Mouse (Mus musculus) brain, embryonic 14.5 days (tissue): Measurements from ENCODE around the gene Psmb8. TPM values are rescaled to one million over a fixed set of nuclear protein-coding genes. Genes with fewer than 3 reads are reported as not detected.

Experiments
- DNase-seq: peaks from one replicate; pipeline ENCODE4 v3.0.0-alpha.2; 2011; ENCODE audit warnings: low read depth
- CTCF ChIP-seq: fragments of 200-500 bp; IDR thresholded peaks from 2 replicates; pipeline ENCODE4 v1.5.1; 2012; ENCODE audit warnings: inconsistent platforms, mild to moderate bottlenecking, moderate library complexity, borderline replicate concordance; ENCODE audit not compliant: insufficient read depth, insufficient read length; ENCODE audit errors: extremely low read depth
- POLR2A ChIP-seq: fragments of 200-500 bp; IDR thresholded peaks from 2 replicates; pipeline ENCODE4 v1.6.1; 2012; ENCODE audit warnings: mild to moderate bottlenecking, inconsistent platforms, borderline replicate concordance; ENCODE audit not compliant: poor library complexity, insufficient read depth, insufficient read length, severe bottlenecking; ENCODE audit errors: extremely low read depth
- polyA plus RNA-seq: library from polyadenylated mRNA; depleted of rRNA; stranded (reverse); fragments of >200 nt; gene quantifications from 2 replicates; pipeline ENCODE4 v1.2.3, GENCODE M21; 2012

Gene Psmb8
- polyA plus RNA-seq, 1 experiment: 2.0 TPM

DNA sequence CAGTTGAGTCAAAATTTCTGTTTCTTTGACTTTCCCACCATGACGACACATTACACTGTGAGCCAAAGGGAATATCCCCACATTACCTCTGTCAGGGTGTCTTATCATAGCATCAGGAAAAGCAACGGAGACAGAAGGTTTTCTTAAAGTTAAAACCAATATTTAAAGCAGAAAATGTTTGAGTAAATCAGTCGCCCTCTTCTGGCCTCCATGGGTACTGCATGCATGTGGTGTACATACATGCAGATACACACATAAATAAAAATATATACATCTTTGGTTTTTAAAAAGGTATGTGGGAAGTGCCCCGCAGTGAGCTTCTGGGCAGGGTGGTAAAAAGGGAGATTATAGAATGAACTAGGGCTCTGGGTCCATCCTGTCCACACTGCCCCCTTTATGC, 20.3 kb upstream of the Psmb8 start:
- TF ChIP-seq CTCF: peak; percentile 24; the same call in 1 of the 2 replicates
- no peak for TF ChIP-seq POLR2A
- no peak for DNase-seq

DNA sequence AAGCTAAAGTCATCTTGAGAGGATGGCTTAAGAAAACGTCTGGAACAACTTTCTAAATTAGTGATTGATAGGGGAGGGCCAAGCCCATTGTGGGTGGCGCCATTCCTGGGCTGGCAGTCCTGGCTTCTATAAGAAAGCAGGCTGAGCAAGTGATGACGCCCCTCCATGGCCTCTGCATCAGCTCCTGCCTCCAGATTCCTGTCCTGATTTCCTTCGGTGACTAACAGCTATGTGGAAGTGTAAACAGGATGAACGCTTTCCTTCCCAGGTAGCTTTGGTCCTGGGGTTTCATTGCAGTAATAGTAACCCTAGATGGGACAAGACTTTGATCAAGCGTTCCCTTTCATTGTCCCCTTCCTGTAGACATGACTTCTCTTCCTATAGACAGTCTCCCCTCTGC, 18.5 kb upstream of the Psmb8 start:
- TF ChIP-seq CTCF: no peak
- no peak for TF ChIP-seq POLR2A
- no peak for DNase-seq

DNA sequence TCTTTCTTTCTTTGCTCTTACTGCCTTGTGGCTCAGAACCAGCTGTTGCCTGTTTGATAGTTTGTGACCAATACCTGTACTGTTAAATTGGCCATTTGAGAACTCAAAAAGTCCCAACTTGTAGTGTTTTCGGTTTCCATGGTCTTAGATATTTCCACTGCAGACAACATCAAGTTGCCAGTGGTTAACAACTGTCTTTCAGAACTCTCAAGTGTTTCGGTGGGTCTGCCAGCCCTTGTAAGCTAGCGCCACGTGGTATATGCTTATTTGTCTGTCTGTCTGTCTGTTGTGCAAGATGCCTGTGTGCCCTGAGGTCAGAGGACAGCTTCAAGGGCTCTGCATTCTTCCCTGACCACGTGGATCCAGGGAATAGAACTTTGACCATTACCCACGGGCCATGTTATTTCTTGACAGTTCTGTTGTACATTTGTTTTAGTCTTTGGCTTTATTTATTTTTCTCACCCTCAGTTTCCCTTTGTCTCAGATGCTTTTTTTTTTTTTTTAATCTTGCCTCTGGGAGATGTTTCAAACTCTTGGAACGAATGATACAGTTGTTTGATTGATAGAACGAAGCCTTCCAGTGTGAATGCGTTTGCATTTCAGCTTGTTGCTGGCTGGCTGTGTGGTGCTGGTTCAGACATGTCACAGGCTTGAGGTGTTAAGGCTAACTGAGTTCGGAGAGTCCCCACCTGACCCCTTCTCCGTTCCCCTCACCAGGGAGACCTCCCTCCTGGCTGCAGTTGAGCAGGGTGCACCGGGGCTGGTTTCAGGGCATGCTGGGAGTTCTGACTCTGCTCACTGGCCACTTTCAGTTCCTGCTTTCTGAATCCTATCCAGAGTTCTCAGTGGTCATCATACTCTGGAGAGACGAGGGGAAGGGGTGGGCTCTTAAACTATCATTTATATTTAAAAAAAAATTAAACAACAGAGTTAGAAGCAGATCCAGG, 17.3 kb upstream of the Psmb8 start:
- DNase-seq: no peak
- no peak for TF ChIP-seq POLR2A
- TF ChIP-seq CTCF: no peak

DNA sequence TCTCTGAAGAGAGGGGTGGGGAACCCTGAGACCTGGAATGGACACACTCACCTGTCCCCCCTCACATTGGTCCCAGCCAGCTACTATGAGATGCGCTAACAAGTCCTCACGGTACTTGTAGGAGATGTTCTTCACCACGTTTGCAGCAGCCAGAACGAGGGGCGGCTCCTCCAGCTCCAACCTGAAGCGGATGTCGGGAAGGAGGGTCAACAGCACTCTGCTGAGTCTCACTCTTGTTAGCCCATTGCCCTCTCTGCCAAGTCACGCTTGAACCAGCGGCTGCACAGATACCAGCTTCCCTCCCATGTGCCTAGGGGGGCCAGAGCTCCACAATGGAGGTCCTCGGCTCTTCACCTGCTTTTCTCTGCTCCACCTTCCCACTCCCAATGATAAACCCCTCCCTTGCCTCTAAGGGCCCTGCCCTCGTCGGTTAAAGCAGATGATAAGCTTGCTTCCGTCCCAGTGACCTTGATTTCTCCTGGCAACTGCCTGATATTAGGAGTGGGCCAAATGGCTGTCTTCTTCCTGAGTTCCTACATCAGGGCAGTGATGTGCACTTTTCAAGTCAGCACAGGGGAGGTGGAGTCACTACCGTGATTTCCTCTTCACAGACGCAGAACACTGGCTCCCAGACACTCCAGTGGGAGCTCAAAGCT, 13.8 kb upstream of the Psmb8 start:
- no peak for DNase-seq
- TF ChIP-seq POLR2A (no peak), CTCF (no peak)

- no peak for TF ChIP-seq CTCF
- no peak for DNase-seq
Measured at GRCm38 (mm10) chr17:34185526-34185925, 12.0 kb upstream of the Psmb8 start.

DNA sequence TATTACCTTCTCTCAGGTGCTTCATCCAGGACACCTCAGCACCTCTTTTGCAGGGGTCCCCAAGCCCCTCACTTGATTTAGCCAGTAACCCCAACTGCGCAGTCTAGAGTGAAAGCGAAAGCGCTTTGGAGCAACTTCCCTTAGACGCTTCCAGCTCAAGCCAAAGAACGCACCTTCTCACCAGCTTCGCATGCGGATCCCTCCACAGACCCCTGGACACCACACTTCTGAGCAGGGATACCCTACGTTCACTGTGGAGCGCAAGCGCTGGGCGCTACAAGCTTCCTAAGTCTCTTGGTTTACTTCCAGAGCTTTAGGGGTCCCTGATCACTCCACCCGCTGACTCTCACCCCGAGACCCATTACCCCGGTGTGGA, 10.6 kb upstream of the Psmb8 start:
- no peak for DNase-seq
- no peak for TF ChIP-seq CTCF

GRCm38 (mm10) chr17:34187261-34187916, 10.1 kb upstream of the Psmb8 start, which contains the start of the genes Tap1 and Psmb9:
Gene Tap1 (plus strand): TSS chr17:34187553.
Gene Psmb9 (minus strand): TSS chr17:34187764.
- TF ChIP-seq CTCF (no peak), POLR2A (no peak)
- peak; percentile 96 for DNase-seq

GRCm38 (mm10) chr17:34188010-34188409, 9.5 kb upstream of the Psmb8 start:
- DNase-seq: no peak
- TF ChIP-seq CTCF (no peak), POLR2A (no peak)

- no peak for DNase-seq
- TF ChIP-seq POLR2A (no peak), CTCF (no peak)
Measured at GRCm38 (mm10) chr17:34188986-34189385, 8.5 kb upstream of the Psmb8 start.

DNA sequence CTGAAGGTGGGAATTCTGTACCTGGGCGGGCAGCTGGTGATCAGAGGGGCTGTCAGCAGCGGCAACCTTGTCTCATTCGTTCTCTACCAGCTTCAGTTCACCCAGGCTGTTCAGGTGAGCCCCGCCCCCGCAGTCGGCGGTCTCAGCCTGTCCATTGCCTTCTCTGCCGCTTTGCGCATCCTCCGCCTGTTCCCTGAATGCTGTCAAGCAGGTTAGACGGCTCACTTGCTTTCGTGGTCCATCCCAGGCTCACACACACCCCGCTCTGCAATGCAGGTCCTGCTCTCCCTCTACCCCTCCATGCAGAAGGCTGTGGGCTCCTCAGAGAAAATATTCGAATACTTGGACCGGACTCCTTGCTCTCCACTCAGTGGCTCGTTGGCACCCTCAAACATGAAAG, 4.7 kb upstream of the Psmb8 start:
- no peak for DNase-seq
- TF ChIP-seq POLR2A: no peak
- no peak for TF ChIP-seq CTCF

DNA sequence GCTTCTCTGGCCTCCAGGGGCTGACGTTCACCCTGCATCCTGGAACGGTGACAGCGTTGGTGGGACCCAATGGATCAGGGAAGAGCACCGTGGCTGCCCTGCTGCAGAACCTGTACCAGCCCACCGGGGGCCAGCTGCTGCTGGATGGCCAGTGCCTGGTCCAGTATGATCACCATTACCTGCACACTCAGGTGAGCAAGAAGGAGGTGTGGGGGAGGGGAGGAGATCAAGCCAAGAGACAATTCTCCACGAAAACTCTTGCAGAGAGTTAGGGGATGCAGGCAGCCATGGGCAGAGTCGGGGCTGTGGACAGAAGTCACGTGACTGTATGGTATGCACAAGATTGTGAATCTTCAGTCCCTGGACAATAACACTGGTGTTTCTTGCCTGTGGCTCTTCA, 4.1 kb upstream of the Psmb8 start:
- TF ChIP-seq POLR2A (no peak), CTCF (no peak)
- DNase-seq: no peak
